Mouse (Mus musculus) gonadal fat pad, adult 2 months (tissue): ENCODE results near the gene Kifc5b. TPM values are rescaled to one million over a fixed set of nuclear protein-coding genes. Genes with fewer than 3 reads are reported as not detected.
"Not testable (repeated sequence)": the region's sequence is repeated elsewhere in the genome, so short reads cannot be mapped to it uniquely, and the experiment has no call there.

Source experiments
- DNase-seq: peaks from one replicate; pipeline ENCODE4 v3.0.0-alpha.2; 2012; ENCODE audit warnings: low read depth
- polyA plus RNA-seq: library from polyadenylated mRNA; depleted of rRNA; stranded (reverse); fragments of >200 nt; gene quantifications from 2 replicates; pipeline ENCODE4 v1.2.3, GENCODE M21; 2012; rRNA removed

The Kifc5b gene
- 2.5 TPM in 2 replicates for polyA plus RNA-seq

DNA sequence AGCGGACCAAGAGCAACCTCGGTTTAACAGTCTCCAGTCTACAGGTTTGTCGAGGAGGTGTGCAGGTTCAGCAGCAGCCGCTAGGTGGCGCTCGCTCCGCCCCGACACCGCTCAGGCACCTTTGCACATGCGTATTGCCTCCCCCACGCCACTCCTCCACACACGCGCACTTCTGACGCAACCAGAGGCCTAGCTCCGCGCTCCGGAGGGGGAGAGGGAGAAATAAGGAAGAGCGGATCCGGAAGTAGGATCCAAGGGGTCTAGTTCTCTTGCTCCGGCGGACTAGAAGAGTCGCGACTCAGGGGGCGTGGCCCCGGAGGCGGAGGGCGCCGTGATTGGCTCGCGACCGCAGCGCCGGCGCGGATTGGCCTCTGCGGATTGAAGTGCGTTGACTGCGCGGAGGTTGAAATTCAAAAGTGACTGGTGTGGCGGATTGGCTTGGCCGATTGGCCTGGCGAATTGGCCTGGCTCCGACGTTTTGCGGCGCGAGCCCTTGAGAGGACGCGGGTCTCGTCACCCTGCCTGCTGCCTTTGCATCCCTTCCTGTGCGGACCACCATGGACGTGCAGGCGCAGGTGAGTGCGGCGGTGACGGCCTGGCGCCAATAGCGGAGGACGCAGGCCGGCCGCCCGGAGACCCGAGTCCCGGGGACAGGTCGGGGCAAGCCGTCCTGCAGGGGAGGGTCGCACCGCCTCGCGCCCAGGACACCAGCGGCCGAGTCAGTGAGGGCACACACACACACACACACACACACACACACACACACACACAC is at the start of gene Kifc5b:
Gene Kifc5b, plus strand, starts transcription at position 381 of the 772 bp plus-strand sequence.
- DNase-seq, result peak; percentile 76

DNA sequence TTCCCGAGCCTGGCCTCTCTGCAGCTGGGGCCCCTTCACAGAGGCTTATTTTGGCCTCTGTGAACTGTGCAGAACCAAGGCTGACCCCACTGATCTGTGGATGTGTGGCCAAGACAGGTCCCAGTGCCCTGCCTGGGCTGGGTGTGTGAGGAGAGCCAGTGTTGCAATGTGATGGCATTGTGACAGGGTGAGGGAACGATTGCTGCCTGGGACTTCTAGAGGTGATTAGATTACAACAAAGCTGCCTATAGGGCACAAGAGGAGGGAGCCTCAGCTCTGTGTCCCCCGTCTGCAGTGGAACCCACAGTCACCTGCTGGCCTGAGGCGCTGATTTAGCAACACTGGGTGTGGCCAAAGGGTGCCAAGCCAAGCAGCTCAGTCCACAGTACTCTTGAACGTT is 48.1 kb upstream of the Kifc5b start:
- peak; percentile 34 for DNase-seq

DNA sequence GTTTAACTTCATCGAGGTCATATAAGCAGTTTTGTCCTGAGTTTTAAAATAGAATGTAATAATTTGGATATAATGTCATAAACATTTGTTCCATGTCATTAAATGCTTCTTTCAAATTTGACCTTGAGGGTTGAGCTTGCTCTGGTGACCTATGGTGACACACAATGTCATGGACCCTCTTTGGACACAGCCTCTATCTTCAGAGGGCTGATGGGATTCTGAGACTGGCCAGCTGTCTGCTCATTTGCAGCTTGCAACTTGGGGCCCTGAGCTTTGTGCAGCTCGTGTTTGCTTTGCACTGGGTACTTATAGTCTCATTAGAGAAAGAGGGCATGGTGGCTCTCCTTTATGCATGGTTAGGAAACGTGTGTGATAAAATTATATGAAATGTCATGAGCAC is 44.0 kb upstream of the Kifc5b start:
- DNase-seq, result no peak

DNA sequence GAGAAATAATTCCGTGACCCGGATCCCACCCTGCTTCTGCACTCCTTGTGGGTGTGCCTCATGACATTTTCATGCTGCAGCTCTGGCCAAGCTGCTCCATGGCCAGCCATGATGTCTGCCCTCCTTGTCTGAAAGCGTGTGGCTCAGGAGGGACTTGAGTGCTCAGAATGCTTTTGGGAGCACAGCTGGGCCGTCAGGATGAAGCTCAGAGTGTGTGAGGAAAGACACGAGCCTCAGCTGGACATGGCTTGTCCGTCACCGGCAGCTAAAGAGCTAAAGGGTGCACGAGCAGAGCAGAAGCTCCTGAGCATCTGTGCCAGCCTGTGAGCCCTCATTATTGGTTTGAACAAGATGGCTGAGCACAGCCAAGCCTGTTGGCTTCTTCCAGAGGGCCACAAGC is 43.4 kb upstream of the Kifc5b start:
- DNase-seq, result no peak

DNA sequence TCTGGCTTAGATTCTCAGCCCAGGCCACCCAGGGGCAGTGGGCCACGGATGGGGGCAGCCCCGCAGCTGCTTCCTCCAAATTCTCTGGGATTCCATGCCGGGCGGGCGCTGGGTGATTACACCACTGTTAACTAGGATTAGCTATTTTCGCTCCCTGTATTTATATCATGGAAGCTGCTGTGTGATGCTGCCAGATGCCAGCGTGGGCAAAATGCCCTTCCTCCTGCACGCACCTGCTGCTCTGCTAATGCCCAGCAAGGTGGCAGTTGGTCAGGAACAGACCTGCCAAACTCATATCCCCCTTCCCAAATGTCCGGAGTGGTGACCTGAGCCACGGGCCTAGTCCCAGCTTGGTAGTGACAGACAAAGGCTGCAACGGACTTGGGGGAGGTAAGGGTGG is 42.3 kb upstream of the Kifc5b start:
- DNase-seq, result no peak

DNA sequence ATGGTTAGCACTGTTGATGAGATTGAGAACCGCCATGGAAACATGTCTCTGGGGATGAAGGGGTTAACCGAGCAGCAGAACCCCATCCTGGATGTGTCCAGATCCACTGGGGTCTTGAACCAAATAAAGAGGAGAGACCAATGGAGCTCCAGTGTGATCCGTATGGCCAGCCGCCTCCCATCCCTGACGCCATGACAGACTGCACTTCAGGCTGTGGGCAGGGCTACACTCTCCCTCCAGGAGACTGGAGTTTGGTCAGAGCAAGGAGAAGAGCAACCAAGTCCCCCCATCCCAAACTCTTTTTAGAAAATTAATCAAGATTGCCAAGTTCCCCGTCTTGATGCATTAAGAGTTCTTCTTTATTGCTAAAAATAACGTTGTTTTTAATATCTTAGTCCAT is 39.0 kb upstream of the Kifc5b start:
- DNase-seq, result no peak

DNA sequence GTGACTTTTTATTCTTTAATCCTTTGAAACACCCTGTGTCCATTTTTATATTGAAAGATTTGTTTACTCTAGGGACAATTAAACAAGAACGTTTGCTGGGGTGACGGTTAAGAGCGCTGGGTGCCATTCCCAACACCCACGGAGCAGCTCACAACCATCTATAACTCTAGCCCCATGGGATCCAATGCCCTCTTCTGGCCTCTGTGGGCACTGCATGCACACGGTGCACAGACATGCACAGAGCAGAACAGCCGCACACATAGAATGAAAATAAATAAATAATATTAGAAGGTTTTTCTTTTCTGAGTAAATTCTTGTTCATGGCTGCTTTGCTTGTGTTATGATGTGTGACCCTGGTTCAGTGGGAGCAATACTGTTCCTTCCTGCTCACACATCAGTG is 37.7 kb upstream of the Kifc5b start:
- DNase-seq, result no peak

DNA sequence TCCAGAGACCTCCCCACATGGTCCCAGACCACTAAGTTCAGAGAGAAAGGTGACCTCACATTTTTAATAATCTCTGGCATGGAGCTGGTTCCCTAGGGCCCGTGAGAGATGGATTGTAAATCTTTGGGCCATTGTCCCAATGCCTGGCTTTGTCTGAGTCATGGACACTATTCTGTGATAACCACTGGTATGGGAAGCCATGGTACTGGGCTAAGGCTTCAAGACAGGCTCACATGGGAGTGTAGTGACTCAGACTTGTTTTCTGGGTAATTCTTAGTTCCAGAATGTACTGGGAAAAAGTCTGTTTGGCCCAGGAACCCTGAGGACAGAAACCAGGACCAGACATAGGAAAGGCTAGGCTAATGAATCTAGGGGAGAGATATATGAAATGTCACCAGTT is 34.2 kb upstream of the Kifc5b start:
- DNase-seq, result no peak

DNA sequence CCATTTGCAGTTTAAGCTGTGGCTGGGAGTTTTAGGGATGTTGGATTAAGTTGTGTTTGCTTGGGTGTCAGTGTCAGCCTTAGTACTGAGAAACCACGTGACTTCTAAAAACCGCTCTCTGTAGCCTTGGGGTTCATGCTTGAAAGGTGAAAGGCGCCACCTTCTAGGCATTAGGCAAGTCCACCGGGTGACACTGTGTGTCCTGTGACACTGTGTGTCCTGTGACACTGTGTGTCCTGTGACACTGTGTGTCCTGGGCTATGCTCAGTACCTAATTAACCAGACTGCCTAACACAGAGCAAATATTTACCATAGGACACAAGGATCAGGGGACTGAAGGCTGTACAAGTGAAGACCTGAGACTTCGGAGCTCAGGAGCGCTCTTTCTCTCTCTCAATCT is 33.3 kb upstream of the Kifc5b start:
- no peak for DNase-seq

DNA sequence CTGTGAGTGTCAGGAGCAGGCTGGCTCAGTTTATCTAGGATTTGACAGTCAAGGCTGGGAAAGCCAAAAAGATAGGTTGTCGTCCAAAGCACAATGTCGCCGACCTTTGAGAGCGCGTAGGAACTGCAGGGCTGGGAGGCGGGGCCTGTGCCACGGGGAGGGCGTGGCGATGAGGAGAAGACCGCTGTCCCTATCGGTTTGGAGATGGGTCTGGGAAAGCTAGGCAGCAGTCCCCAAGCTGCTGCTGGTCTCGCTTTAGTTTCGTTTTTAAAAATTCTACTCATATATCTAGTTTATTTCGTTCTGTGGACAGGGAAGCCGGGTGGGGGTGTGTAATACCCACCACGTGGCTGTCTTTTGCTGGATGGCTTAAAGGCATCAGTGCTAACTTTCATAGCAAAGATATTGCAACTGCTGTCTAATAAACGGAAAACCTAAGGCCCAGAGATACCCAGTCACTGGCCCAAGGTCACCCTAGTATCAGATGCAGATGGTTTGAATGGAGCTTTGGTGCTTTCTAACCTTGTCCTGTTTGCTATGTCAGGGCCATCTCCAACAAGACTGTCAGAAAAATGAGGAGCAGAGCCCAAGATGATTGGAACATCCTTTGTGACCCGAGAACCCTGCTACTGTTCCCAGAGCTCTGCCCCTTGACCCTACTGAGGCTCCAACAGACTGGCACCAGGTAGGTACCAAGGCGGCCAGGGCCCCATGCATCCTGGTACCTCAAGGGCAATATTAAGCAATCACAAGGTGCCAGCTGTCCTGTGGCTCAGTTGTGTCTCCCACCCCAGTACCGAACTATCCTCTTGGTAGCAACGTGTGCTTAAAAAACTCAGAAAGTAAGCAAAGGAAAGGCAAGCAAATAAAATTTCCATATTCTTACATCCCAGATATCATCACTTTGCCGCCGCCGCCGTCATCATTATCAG is 31.6 kb upstream of the Kifc5b start:
- no peak for DNase-seq

DNA sequence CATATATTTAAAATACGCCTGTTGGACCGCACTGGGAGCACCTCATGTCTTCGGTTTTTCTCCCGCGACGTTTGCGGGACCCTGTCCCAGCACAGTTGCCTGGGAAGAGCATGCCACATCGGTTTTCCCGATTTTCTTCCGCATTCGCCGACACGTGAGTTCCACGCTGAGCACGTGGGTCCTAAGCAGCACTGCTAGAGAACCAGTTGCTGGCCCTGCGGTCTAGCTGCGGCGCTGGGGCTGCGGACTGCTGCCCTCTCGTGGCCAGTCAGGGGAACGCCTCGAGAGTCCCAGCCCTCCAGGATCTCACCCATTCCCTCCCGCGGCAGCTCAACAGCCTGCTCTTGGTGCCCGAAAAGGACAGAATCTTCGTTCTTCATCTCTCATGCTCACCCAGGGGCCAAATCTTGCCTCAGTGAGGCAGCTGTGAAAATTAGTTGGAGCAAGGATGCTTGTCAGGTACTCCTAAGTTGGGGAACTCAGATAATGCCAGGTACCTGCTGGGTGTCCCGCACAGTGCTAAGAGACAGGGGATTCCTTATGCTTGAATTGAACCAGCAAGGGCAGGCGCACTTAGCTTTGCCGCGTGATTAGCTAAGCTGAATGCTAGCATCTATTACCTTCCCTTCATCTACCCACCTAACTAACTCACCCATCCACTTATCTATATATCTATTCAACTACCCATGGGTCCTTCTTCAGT is 30.7 kb upstream of the Kifc5b start:
- DNase-seq, result no peak

DNA sequence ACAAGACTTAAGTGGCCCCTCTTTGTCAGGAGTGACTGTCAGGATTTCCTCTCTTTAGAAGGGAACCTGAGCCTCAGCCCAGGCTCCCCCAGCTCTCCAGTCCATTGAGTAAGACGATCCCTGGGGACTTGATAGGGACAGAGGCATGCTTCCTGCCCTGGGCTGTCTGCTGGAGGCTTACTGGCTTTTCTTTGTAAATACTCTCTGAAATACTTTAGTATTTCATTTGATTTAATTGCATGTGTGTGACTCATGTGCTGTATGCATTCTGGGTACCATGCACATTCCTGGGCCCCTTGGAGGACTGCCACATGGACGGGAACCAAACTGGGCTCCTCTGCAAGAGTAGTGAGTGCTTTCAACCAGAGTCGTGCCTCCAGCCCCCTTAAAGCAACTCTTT is 29.0 kb upstream of the Kifc5b start:
- DNase-seq, result no peak

DNA sequence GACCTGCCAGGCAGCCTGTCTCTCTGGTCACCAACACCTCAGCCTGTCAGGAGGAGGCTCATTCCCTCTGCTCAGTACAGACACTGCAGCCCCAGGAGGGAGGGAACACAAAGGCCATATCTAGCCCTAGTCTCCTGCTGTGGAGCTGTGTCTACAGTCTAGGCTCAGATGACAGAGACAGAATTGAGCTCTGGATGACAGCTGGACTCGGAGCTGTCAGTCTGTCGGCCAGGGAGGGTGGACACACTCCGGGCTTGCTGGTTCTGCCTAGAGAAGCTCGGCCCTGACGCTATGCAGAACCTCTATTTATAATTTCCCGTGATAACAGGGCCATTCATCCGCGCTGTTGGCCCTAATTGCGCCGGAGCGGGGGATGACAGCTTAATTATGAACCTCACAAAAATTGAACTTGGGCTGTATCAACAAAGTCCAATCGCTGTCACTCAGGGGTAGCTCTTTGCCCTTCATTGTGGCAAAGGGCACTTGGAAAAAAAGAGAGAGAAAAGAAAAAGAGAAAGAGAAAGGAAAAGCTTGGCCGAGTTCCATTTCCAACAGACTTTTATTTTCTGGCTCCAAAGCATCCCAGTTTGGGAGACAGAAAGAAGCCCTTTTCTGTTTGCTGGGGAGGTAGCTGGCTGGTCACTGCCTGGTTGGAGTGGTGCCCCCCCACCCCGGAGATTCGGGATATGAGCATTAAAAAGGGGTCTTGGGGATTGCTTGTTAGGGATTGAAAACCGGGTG is 24.1 kb upstream of the Kifc5b start:
- no peak for DNase-seq

DNA sequence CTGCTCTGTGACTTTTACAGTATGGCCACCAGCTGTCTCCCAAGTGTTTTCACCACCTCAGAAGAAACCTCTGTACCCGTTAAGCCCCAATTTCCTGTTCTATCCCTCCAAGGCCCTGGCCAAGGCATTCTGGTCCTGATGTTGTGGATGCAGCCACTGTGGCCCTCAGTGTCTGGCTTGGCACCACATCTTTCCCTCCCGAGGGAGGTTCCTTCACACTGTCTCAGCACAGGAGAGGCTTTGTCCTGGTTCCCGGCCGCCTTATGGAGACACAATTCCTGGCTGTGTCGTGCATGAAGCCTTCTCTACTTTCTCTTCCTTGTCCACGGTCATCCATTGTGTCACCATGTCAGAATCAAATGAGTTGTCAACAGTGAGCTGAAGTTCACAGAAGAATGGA is 23.4 kb upstream of the Kifc5b start:
- DNase-seq, result no peak

DNA sequence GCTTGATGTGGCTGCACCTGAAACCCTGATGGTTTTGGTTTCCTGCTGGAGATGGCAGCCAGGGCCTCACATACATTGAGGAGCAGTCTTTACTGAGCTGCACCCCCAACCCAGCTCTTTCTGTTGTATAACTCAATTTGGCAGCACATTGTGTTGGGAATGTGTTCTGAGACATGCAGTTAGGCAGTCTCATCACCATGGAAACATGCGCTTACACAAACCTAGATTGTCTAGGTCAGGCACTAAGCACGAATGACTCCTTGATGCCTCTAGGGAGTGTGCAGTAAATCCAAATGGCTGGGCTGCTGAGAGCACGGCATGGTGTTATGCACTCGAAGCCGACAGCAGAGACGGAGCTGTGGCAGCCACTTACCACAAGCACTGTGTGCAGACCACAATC is 22.5 kb upstream of the Kifc5b start:
- no peak for DNase-seq

DNA sequence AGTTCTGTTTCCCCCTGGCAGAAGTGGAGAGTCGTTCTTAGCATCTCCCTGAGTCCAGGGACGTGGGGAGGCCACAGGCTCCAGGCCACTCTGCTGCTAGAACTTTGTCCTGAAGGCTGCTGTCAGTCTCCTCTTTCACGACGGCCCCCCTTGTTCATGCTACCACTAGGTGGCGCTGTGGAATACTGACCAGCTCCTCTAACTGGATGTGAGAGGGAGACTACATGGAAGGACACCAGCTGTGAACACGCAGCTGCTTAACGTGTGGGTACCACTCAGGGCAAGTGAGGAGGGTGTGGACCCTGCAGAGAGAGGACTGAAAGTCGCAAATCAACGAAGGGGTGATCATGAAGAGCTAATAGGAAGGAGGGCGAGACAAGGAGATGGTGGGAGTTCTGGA is 21.3 kb upstream of the Kifc5b start:
- DNase-seq, result no peak

DNA sequence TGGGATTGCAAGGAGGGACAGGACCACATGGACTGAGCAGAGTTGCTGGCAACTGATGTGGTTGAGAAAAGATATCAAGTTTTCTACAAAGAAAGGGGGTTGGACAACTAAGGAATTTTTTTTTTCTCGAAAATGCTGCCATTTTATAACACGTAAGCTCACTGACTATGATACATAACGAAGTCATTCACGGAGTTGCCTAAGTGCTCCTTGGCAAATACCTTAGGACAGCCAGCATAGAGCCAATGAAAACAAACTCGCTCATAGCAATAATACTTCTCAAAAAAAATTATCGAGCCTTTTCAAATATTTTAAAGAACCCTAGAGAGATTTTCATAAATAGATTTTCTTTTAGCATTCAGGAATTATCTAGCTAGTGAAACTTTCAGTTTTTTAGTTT is 16.0 kb upstream of the Kifc5b start:
- no peak for DNase-seq

DNA sequence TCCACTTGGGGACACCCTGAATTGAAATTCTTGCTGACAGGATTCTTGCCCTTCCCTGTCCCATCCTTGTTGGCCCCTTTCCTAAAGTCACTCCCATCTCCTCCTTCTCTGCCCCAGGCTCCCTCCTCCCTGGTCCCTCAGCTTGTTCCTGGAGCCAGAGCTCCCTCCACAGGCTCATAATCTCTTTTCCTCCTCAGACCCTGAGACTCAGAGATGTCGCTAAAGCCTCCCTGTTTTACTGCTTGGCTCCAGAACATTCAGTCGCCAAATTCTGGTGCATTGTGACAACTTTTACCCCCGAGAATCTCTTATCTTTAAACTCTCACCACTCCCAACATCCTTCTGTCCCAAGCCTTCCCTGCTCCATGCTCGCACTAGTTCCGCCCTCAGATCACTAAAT is 12.6 kb upstream of the Kifc5b start:
- DNase-seq, result no peak

DNA sequence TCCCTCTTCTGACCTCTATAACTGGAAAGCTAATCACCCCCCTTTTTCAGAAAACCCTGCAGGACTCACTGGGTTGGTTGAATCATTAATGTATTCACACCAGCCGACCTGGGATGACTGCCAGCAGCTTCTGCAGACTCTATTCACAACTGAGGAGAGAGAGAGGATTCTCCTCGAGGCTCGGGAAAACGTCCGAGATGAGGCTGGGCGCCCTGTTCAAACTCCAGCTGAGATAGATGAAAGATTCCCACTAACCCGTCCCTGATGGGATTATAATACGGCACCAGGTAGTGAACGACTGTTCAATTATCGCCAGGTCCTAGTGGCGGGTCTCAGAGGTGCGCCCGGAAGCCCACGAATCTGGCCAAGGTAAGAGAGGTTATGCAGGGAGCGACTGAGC is 9.4 kb upstream of the Kifc5b start:
- DNase-seq, result not testable (repeated sequence)

DNA sequence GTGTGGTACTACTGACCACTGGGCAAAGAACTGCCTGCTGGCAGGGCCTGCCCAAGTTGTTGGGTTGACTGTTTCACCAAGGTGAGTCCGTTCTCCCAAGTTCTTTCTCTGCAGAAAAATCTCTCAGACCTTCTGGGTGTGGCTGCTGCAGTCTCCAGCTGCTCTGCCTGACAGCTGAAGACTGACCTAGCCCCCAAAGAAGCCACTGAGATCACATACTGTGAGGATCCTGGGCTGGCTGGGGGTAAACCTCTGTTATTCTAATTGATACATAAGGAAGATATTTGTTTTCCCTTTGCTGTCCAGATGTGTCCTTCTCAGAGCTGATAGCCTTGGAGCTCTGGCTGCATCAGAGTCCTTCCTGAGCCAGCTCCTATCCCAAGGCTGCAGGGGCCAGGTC is 1.6 kb upstream of the Kifc5b start:
- no peak for DNase-seq

DNA sequence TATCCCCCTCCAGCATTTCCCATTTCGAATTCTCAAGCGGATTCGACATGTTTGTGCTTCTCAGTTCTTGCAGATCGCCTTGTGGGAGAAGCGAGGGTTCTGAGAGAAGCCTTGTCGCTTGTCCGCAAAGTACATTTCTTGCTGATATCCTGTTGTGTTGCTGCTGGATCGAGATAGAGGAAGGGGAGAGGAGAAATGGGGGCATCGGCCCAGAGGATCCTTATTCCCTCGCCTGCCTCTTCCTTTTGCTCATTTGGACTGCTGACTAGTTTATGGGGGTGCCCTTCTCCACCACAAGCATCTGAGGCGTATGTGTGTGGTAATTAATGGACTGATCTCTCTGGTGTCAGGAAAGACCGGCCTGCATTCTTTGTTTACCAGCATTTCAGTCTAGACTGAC is 669 bp downstream of the Kifc5b start:
- DNase-seq, result not testable (repeated sequence)

DNA sequence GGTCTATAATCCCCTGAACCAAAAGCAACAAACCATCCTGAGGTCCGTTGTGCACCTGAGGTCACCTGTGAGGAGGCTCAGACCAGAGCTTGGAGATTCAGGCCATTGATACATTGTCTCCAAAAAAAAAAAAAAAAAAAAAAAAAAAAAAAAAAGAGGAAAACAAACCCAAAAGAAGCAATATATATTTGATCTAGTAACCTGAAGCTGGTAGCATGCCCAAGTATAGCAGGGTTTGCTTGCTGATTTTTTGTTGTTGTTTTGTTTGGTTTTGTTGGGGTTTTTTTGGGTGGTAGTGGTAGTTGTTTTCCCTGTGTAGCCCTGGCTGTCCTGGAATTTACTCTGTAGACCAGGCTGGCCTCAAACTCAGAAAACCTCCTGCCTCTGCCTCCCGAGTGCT is 1.5 kb downstream of the Kifc5b start:
- DNase-seq, result no peak
